Mouse (Mus musculus) c-Kit-positive CD71-positive TER-119-positive erythroid progenitor cells, embryonic 14.5 days (primary cell): ENCODE data around the gene Adam1a.
A peak's percentile ranks its signal among the peaks of the same experiment; 100 is the strongest.

Experiments
- DNase-seq: peaks from one replicate; pipeline ENCODE4 v3.0.0-alpha.2; 2013; ENCODE audit warnings: low spot score

The Adam1a gene

GRCm38 (mm10) chr5:121544910-121545792 lies at the start of gene Adam1a, which contains the start of gene Gm42878:
Gene Adam1a, minus strand, starts transcription at chr5:121545482.
Gene Gm42878, minus strand, starts transcription at chr5:121545482.
- DNase-seq, result peak; percentile 29

DNA sequence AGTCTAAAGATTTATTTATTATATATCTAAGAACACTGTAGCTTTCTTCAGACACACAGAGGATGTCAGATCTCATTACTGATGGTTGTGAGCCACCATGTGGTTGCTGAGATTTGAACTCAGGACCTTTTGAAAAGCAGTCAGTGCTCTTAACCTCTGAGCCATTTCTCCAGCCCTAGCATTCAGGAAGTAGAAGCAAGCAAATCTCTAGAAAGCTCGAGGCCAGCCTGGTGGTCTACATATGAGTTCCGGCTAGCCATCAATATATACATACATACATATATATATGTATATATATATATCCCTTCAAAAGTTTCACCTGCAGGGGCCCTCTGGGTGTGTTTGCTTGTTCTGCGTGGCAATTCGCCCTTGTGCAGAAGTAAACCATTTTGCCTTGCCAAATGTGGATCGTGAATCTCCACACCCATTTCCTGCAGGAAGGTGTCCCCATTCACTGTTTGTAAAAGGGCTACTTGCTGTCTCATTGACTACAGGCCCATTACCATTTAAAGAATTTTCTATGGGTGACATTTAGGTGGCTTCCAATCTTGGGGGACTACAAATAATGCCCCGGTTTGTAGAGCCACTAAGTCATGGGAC lies 49.5 kb upstream of the Adam1a start:
- DNase-seq, result no peak

GRCm38 (mm10) chr5:121593451-121594401 lies 48.4 kb upstream of the Adam1a start, which contains the start of gene Aldh2:
Gene Aldh2, minus strand, starts transcription at chr5:121593824.
- peak; percentile 76 for DNase-seq

GRCm38 (mm10) chr5:121592816-121593407 lies 47.6 kb upstream of the Adam1a start:
- DNase-seq, result no peak

DNA sequence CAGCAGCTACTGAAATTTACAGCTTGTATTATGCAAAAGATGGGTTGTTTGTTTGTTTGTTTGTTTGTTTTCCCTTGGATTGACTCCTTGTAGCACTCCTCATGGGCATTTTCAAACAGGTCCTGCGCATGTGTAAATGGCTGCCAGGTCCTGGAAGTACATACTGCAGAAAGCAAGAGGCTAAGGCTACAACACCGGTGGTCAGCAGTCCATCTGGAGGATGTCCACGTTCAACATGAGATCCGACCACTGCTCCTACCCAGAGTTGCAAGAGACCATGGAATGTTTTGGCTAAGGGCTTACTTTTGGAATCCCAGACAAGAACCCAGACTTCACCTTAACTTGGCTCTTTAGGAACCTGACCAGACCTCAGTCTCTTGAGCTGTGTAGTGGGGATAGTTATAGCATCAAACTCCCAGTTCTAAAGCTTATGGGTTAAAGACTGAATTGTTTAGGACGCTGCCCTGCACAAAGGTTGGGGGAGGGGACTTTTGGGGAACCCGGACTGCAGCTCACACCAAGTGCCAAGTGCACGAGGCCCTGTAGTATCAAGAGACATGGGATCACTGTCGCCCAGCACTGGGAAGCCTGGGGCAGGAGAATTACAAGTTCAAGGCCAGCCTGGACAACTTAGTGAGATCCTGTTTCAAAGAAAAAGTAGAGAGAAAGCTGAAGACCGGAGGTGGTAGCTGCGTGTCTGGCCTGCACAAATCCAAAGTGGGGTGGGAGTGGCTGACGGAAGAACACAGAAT lies 47.0 kb upstream of the Adam1a start:
- no peak for DNase-seq

GRCm38 (mm10) chr5:121591417-121592063 lies 46.3 kb upstream of the Adam1a start:
- DNase-seq, result no peak

- no peak for DNase-seq
Measured at GRCm38 (mm10) chr5:121589928-121590327, 44.6 kb upstream of the Adam1a start.

DNA sequence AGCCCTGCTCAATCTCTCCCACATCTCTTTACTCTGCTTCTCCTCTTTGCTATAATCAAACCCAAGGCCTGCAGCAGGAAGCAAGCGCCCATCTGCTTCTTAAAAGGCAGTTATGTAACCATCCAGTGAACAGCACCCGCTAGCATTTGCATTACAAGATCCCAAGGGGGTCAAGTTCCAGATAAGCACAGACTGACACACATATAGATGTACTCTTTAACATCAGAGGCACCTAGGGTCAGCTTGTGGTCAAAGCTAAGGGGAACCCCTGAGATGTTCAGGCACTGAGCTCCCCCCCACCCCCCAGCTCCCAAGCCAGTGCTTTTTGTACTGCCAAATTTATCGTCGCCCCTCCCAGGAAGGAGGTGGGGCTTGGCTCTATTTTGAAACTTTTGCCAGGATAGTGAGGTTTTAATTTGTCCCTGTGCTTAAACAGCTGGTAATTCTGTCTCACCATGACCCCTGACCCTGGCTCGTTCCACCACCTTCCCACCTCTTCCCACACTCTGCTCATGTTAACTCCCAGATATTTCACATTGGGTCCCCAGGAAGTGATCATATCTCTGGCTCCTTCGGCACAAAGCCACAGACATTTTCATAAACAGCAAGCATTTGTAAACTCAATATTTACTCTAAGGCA lies 41.2 kb upstream of the Adam1a start:
- no peak for DNase-seq

DNA sequence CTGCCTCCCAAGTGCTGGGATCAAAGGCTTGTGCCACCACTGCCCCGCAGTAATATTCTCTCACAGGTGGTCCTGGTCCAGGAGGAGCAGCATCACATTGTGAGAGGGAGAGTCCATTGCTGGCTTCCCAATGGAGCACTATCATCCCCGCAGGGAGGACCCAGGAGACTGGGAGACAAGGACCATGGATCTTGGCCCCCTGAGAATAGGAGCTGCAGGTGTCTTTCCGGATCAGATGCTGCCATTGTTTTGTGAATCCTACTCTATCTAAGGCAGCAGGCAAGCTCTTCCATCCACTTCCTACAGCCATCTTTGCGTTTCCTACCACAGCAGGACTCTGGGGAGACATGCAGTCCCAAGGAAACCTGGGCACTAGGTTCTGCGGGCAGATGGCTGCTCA lies 40.4 kb upstream of the Adam1a start:
- no peak for DNase-seq

GRCm38 (mm10) chr5:121585005-121585404 lies 39.7 kb upstream of the Adam1a start:
- DNase-seq, result no peak

GRCm38 (mm10) chr5:121583765-121584501 lies 38.7 kb upstream of the Adam1a start:
- DNase-seq, result no peak

DNA sequence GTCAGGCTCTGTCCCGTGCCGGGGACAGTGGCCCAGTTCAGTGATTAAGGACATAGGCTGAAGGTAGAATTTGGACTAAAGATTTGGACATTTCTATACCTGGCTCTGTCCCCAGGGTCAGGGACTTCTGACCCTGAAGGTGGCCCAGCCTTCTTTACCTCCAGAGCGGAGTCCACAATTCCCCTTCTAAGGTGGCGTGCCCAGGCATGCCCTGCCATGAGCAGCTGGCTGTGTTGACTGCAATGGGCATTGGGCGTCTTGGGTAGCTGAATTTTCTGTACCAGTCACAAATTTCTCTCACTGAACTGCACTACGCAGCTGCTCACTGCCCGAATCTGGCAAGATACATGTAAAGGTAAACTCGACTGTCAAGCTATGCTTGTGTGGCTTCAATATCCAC lies 36.7 kb upstream of the Adam1a start:
- no peak for DNase-seq

GRCm38 (mm10) chr5:121576927-121577488 lies 31.7 kb upstream of the Adam1a start:
- DNase-seq, result no peak

- no peak for DNase-seq
Measured at GRCm38 (mm10) chr5:121575867-121576266, 30.6 kb upstream of the Adam1a start.

DNA sequence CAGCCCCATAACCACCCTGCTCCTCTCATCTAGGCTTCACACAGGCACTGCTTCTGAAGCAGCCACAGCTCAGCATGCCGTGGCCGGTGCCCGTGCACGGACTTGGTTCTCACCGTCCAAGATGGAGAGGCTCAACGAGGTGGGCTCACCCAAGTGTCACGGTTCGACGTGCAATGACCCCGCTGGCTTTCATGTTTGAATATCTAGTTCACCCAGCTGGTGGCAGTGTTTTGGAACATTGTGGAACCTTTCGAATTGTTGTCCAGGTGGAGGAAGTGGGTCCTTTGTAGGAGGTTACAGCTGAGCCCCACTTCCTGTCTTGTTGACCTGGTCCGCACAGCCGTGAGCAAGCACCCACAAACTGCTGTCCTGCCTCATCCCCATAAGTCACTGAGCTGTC lies 28.9 kb upstream of the Adam1a start:
- no peak for DNase-seq

GRCm38 (mm10) chr5:121570787-121571186 lies 25.5 kb upstream of the Adam1a start:
- no peak for DNase-seq

DNA sequence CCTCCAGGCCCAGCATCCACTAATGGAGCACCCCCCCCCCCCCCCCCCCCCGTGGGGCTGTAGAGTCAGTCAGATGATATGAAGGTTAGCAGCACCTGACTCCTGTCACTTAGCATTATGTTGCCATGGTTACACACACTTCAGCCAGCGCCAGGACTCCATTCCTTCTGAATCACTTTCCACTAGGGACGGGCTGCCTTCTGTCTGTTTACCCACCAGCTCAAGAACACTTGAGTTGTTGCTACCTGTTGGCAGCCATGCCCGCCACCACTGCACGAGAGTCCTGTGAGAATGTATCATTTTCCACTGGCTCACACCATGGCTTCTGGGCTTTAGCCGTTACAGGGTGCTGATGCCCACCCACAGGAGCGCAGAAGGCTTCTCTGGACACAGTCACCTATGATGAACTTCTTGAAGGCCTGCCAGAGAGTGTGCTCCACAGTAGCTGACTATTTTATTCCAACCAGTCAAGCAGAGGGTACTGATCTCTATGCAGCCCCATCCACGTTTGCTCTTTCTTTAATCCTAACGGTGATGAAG lies 24.7 kb upstream of the Adam1a start:
- DNase-seq, result no peak

DNA sequence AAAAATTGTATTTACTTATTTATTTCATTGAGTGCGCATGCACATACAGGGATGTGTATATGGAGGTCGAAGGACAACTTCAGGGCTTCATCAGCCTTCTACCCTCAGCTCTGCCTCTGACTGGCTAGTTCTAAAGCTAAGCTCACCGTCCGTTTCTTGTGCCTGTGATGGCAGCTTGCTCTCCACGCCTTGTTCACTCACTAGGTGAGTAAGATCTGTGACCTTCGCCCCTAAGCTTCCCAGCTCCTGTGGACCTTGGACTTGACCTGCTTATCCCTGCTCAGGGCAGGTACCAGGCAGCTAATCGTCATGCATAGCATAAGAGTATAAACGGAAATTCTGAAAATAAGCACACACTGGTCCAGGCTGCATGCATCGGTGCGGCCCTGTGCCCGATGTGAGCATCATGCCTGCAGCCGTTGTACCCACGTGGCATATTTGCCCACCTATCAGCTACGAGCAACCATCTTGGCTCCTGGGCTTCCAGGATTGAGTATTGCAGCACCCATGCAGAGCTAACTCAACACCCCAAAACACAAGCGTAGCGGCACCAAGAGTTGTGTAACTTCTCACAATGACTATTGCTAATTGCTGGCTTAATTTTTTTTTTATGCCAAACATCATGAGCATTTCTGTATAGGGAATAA lies 20.9 kb upstream of the Adam1a start:
- no peak for DNase-seq
